Mouse (Mus musculus): ENCODE measurements around the gene Hist1h2bf. TPM values are rescaled to one million over a fixed set of nuclear protein-coding genes. Genes with fewer than 3 reads are reported as not detected.
"Not testable (repeated sequence)": the region's sequence is repeated elsewhere in the genome, so short reads cannot be mapped to it uniquely, and the experiment has no call there.

Hist1h2bf gene
- polyA plus RNA-seq, 1 experiment from 2014 or later, result not detected

GRCm38 (mm10) chr13:23562699-23563462 lies 11.1 kb downstream of the Hist1h2bf start:
- Histone ChIP-seq H3K4me1 (peaks cover 9% of the 10 kb centered on the region; the same call in 1 of the 2 replicates), H3K9ac (replicated peaks) (peak overlapping the region; percentile 51), H3K27me3 (replicated peaks) (no peaks in the 10 kb centered on the region), H3K36me3 (no peaks in the 10 kb centered on the region), H3K4me3 (replicated peaks) (peak overlapping the region; percentile 49), H3K4me2 (peak overlapping the region; percentile 84), H3K9me3 (replicated peaks) (no peaks in the 10 kb centered on the region), H3K27ac (replicated peaks) (peak overlapping the region; percentile 97)
- peak; percentile 71 for ATAC-seq (ENCODE audit: low FRiP score)
- 2% methylated on average over 18 of the region's 18 CpGs for WGBS

GRCm38 (mm10) chr13:23561883-23562659 lies 11.9 kb downstream of the Hist1h2bf start, which contains the start of gene Hist1h3e:
Hist1h3e (minus strand) TSS chr13:23562369.
- H3K4me1 ChIP-seq; H3K9me3 ChIP-seq (replicated peaks); H3K27me3 ChIP-seq (replicated peaks); H3K36me3 ChIP-seq: not testable (repeated sequence)
- WGBS, result 2% methylated on average over 58 of the region's 67 CpGs
- peak; percentile 95 for ATAC-seq (ENCODE audit: low FRiP score)
- peak within 1 kb of the TSS; percentile 67 for H3K9ac ChIP-seq (replicated peaks)
- peak within 1 kb of the TSS; percentile 84 for H3K4me2 ChIP-seq
- H3K27ac ChIP-seq (replicated peaks), result peak within 1 kb of the TSS; percentile 97
- peak within 1 kb of the TSS; percentile 49 for H3K4me3 ChIP-seq (replicated peaks)

GRCm38 (mm10) chr13:23561531-23561882 lies 12.5 kb downstream of the Hist1h2bf start:
- Histone ChIP-seq H3K27ac (replicated peaks) (peak overlapping the region; percentile 97), H3K4me2 (peak overlapping the region; percentile 84), H3K4me3 (replicated peaks) (peak overlapping the region; percentile 49), H3K4me1 (peaks cover 14% of the 10 kb centered on the region), H3K9ac (replicated peaks) (peak overlapping the region; percentile 67; the same call in 1 of the 2 replicates)
- not testable (repeated sequence) for ATAC-seq (ENCODE audit: low FRiP score); H3K36me3 ChIP-seq; H3K27me3 ChIP-seq (replicated peaks); H3K9me3 ChIP-seq (replicated peaks)
- 0% methylated on average over 2 of the region's 5 CpGs for WGBS

- not testable (repeated sequence) for H3K27ac ChIP-seq (replicated peaks)
These were observed 13.3 kb downstream of the Hist1h2bf start for GRCm38 (mm10) chr13:23560699-23561098.

DNA sequence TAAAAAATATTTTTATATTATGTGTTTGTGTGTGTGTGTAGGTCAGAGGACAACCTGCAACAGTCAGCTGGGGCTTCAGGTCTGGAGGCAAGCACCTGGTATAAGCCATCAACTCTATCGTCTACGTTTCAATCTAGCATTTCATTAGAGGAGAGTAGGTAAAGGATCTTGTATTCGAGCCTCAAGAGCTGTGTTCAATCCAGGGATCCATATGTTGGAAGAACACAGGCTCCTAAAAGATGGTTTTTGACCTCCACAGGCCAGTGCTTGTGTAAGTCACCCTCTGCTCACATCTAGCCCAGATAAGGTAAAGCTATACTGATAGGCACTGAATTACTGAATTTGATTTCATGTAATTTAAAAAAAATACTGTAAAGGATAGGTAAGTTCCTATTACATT lies 17.1 kb downstream of the Hist1h2bf start:
- no peaks in the 10 kb centered on the region for H3K36me3 ChIP-seq
- no peak overlapping the region for H3K9ac ChIP-seq (replicated peaks)
- 75% methylated on average over 3 of the region's 3 CpGs for WGBS
- H3K27ac ChIP-seq (replicated peaks), result peak overlapping the region; percentile 54; the same call in 1 of the 2 replicates
- no peaks in the 10 kb centered on the region for H3K27me3 ChIP-seq (replicated peaks)
- H3K9me3 ChIP-seq (replicated peaks), result no peaks in the 10 kb centered on the region
- peak overlapping the region; percentile 99; the same call in 1 of the 2 replicates for H3K4me2 ChIP-seq
- no peak overlapping the region for H3K4me3 ChIP-seq (replicated peaks)
- ATAC-seq (ENCODE audit: low FRiP score), result no peak
- H3K4me1 ChIP-seq, result peaks cover 29% of the 10 kb centered on the region

More at GRCm38 (mm10) chr13:23560699-23561098, 13.3 kb downstream of the Hist1h2bf start:
- not testable (repeated sequence) for H3K9me3 ChIP-seq (replicated peaks); H3K4me2 ChIP-seq; H3K27me3 ChIP-seq (replicated peaks); H3K36me3 ChIP-seq; ATAC-seq (ENCODE audit: low FRiP score); H3K9ac ChIP-seq (replicated peaks); H3K4me3 ChIP-seq (replicated peaks)
- WGBS, result 32% methylated on average over 2 of the region's 2 CpGs
- H3K4me1 ChIP-seq, result peaks cover 18% of the 10 kb centered on the region

DNA sequence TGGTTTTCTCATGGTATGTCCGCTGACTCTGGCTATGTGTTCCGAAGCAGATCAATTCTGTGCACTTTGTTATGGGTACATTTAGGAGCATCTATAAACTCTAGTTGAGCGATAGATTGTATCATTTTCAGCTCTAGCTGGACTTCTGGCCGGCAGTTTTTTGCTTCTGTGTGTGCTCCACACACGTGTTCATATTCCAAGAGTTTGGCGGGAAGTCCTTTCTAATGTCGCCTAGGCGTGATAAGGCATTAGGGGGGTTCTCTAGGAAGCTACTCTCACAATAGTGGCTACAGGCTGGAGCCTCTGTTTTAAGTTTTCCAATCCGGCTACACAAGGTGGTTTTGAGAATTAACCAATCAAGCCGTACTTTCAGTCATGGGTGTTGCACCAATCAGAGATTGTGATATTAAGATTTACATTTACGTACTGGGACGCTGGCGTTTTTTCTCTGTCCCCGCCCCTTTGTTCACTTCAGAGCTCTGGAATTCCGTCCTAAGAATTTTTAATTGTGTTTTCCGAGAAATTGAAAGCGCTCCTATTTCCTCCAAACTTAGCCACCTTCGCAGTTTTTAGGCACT lies 18.1 kb downstream of the Hist1h2bf start:
- Histone ChIP-seq H3K9me3 (replicated peaks) (no peaks in the 10 kb centered on the region), H3K4me3 (replicated peaks) (peak overlapping the region; percentile 51), H3K27me3 (replicated peaks) (no peaks in the 10 kb centered on the region), H3K27ac (replicated peaks) (peak overlapping the region; percentile 87), H3K36me3 (no peaks in the 10 kb centered on the region), H3K4me2 (peak overlapping the region; percentile 99), H3K9ac (replicated peaks) (peak overlapping the region; percentile 64), H3K4me1 (peaks cover 30% of the 10 kb centered on the region)
- ATAC-seq (ENCODE audit: low FRiP score), result peak; percentile 87
- WGBS, result under 1% methylated on average over 18 of the region's 18 CpGs

- Histone ChIP-seq H3K27me3 (replicated peaks) (no peaks in the 10 kb centered on the region), H3K36me3 (no peaks in the 10 kb centered on the region), H3K9me3 (replicated peaks) (no peaks in the 10 kb centered on the region), H3K9ac (replicated peaks) (peak overlapping the region; percentile 64), H3K4me2 (peak overlapping the region; percentile 99), H3K27ac (replicated peaks) (peak overlapping the region; percentile 87), H3K4me1 (peaks cover 32% of the 10 kb centered on the region), H3K4me3 (replicated peaks) (peak overlapping the region; percentile 51)
- WGBS, result 0% methylated on average over 54 of the region's 54 CpGs
- peak; percentile 77 for ATAC-seq (ENCODE audit: low FRiP score)
These were observed 18.8 kb downstream of the Hist1h2bf start for GRCm38 (mm10) chr13:23554925-23555838.

- Histone ChIP-seq H3K4me3 (replicated peaks) (peak overlapping the region; percentile 51), H3K36me3 (no peaks in the 10 kb centered on the region), H3K27me3 (replicated peaks) (no peaks in the 10 kb centered on the region), H3K27ac (replicated peaks) (peak overlapping the region; percentile 87), H3K9ac (replicated peaks) (peak overlapping the region; percentile 64; the same call in 1 of the 2 replicates), H3K4me1 (peaks cover 32% of the 10 kb centered on the region), H3K4me2 (peak overlapping the region; percentile 99), H3K9me3 (replicated peaks) (no peaks in the 10 kb centered on the region)
- no peak for ATAC-seq (ENCODE audit: low FRiP score)
- 26% methylated on average over 9 of the region's 9 CpGs for WGBS
These were observed 19.6 kb downstream of the Hist1h2bf start for GRCm38 (mm10) chr13:23554393-23554792.

GRCm38 (mm10) chr13:23552962-23553361 lies 21.0 kb downstream of the Hist1h2bf start, which contains the start of gene Hist1h1d:
Hist1h1d (plus strand) TSS chr13:23553262.
- H3K4me1 ChIP-seq, result peaks cover 32% of the 10 kb centered on the region
- peak within 1 kb of the TSS; percentile 90 for H3K27ac ChIP-seq (replicated peaks)
- peak within 1 kb of the TSS; percentile 68 for H3K4me2 ChIP-seq
- no peaks in the 10 kb centered on the region for H3K36me3 ChIP-seq
- H3K27me3 ChIP-seq (replicated peaks), result no peaks in the 10 kb centered on the region
- H3K9me3 ChIP-seq (replicated peaks), result no peaks in the 10 kb centered on the region
- ATAC-seq (ENCODE audit: low FRiP score), result no peak
- no peak within 1 kb of the TSS for H3K9ac ChIP-seq (replicated peaks)
- no peak within 1 kb of the TSS for H3K4me3 ChIP-seq (replicated peaks)

DNA sequence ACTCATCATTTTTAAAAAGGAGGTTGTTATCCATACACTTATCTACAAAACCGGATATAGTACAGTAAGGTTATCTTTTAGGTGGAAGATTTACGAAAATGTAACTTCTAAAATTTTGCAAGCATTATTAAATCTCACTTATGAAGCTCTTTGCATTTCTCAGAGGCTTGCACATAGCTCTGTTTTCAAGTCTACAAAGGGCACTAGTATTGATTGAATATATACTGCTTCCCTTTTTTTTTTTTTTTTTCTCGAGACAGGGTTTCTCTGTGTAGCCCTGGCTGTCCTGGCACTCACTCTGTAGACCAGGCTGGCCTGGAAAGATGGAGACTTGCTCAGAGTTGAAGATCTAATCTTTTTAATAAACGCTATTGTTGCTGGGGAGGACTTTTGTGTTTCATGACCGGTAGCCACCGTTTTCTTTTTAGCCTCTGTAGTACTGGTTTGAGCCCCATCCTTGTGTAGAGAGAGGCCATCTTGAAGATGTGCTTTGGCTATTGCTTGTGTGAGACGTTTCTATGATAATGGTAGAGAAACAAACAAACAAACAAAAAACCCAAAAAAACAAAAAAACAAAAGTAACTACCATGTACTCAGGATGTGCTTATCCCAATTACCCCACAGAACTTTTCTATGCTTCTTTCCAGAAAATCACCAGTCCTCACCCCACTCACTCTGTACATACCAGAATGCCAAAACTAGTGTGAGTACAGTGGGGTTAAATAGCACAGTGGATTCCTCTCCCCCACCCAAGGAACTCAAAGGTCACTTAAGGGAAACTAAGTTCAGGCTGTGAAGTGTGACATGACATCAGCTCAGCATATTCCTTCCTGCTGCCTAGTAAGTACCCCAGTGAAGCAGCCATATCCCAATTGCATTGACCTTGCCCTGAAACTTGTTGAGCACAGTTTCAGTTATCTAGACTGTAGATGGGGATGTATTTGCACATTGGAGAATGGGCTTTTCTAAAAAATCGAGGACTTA lies 21.8 kb downstream of the Hist1h2bf start:
- Histone ChIP-seq H3K4me1 (peaks cover 32% of the 10 kb centered on the region), H3K4me3 (replicated peaks) (peak overlapping the region; percentile 49), H3K4me2 (peak overlapping the region; percentile 68), H3K27ac (replicated peaks) (peak overlapping the region; percentile 90), H3K36me3 (no peaks in the 10 kb centered on the region), H3K9ac (replicated peaks) (no peak overlapping the region; the same call in 1 of the 2 replicates), H3K27me3 (replicated peaks) (no peaks in the 10 kb centered on the region), H3K9me3 (replicated peaks) (no peaks in the 10 kb centered on the region)
- WGBS, result 54% methylated on average over 8 of the region's 8 CpGs
- ATAC-seq (ENCODE audit: low FRiP score), result no peak
